Mouse (Mus musculus) embryonic facial prominence, embryonic 13.5 days (tissue): ENCODE data around the gene Mdga1. TPM values are rescaled to one million over a fixed set of nuclear protein-coding genes. Genes with fewer than 3 reads are reported as not detected.

ENCODE experiments used
- ATAC-seq: fragments of 200-750 bp; cut with Nextera tagmentation; 2 replicates; pipeline ENCODE4 v1.8.0; 2017; ENCODE audit warnings: low read depth; ENCODE audit not compliant: insufficient number of reproducible peaks, insufficient read depth, low FRiP score, low TSS enrichment
- H3K27ac ChIP-seq: fragments of 300-500 bp; sonication (generic); 2 replicates; pipeline ENCODE4 v1.5.1; 2015; ENCODE audit warnings: moderate library complexity, mild to moderate bottlenecking, inconsistent platforms
- H3K27me3 ChIP-seq: fragments of 300-500 bp; sonication (generic); 2 replicates; pipeline ENCODE4 v1.6.1; 2015; ENCODE audit warnings: mild to moderate bottlenecking, inconsistent platforms
- H3K36me3 ChIP-seq: fragments of 300-500 bp; sonication (generic); 2 replicates; pipeline ENCODE4 v1.6.1; 2015; ENCODE audit warnings: mild to moderate bottlenecking, inconsistent platforms
- H3K4me1 ChIP-seq: fragments of 300-500 bp; sonication (generic); 2 replicates; pipeline ENCODE4 v1.6.1; 2015; ENCODE audit warnings: inconsistent platforms
- H3K4me2 ChIP-seq: fragments of 300-500 bp; sonication (generic); 2 replicates; pipeline ENCODE4 v1.6.1; 2015; ENCODE audit warnings: moderate library complexity, mild to moderate bottlenecking, inconsistent platforms
- H3K4me3 ChIP-seq: fragments of 300-500 bp; sonication (generic); 2 replicates; pipeline ENCODE4 v1.5.1; 2015; ENCODE audit warnings: mild to moderate bottlenecking, inconsistent platforms
- H3K9ac ChIP-seq: fragments of 300-500 bp; sonication (generic); 2 replicates; pipeline ENCODE4 v1.6.1; 2015; ENCODE audit warnings: mild to moderate bottlenecking, inconsistent platforms
- H3K9me3 ChIP-seq: fragments of 300-500 bp; sonication (generic); 2 replicates; pipeline ENCODE4 v1.6.1; 2016; ENCODE audit warnings: inconsistent platforms
- WGBS: fragments of 180-500 bp; shearing (Covaris S2); methylation state at CpG from one replicate; pipeline ENCODE4 v1.1.7; 2015; ENCODE audit warnings: mixed read lengths; 5-methylcytosine and 5-hydroxymethylcytosine counted together
- polyA plus RNA-seq: library from polyadenylated mRNA; unstranded; fragments of >200 nt; fragmentation: Nextera tagmentation; extraction: Ambion mirVana; gene quantifications from 2 replicates; pipeline ENCODE4 v1.2.1, GENCODE M21; 2015

Gene Mdga1
- polyA plus RNA-seq, 1 experiment from 2014 or later: 3.0 TPM

DNA sequence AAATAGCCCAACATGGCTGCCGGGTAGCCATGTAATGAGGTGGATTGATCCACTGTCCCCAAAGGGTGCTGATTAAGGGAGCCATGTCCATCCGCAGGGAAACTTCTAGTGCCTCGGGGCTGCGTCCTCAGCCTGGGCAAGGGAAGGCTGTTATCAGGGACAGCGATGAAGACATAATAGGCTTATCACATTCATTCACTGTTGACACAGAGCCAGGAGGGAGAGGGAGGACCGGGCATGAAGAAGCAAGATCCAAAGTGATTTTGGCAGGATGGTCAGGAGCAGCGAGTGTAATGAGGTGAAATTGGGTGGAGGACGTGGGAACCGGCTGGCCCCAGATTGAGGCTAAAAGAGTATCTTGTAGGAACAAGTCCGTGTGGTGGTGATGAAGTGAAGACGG, 25.5 kb downstream of the Mdga1 start:
- H3K27me3 ChIP-seq: peaks cover 6% of the 10 kb centered on the region; the same call in 1 of the 2 replicates
- no peaks in the 10 kb centered on the region for H3K4me1 ChIP-seq
- H3K4me3 ChIP-seq: no peak overlapping the region
- H3K4me2 ChIP-seq: no peak overlapping the region
- H3K36me3 ChIP-seq: no peaks in the 10 kb centered on the region
- WGBS: 81% methylated on average over 11 of the region's 11 CpGs
- ATAC-seq: no peak
- H3K27ac ChIP-seq: no peak overlapping the region
- H3K9me3 ChIP-seq: no peaks in the 10 kb centered on the region
- H3K9ac ChIP-seq: no peak overlapping the region

DNA sequence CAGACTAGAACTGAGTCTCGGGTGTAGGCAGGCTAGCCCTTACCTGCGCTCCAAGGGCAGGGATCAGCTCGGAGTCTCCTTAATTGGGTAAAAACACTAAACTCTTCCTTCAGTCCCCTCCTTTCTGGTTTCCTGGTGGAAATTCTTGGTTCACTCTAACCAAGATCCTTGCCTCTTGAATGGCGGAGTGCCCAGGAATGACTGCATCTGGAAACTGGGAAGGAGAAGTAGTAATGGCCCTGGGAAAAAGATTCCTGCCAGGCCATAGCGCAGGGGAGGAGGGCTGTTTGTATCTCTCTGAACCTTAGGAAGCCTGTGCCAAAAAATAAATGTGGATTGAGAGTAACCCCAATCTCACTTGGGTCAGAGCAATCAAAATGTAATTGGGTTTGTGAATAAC, 30.9 kb downstream of the Mdga1 start:
- 84% methylated on average over 5 of the region's 5 CpGs for WGBS
- Histone ChIP-seq H3K4me1 (no peaks in the 10 kb centered on the region), H3K9me3 (no peaks in the 10 kb centered on the region), H3K27me3 (no peaks in the 10 kb centered on the region), H3K4me3 (no peak overlapping the region), H3K27ac (no peak overlapping the region), H3K9ac (no peak overlapping the region), H3K36me3 (no peaks in the 10 kb centered on the region), H3K4me2 (no peak overlapping the region)
- ATAC-seq: no peak

DNA sequence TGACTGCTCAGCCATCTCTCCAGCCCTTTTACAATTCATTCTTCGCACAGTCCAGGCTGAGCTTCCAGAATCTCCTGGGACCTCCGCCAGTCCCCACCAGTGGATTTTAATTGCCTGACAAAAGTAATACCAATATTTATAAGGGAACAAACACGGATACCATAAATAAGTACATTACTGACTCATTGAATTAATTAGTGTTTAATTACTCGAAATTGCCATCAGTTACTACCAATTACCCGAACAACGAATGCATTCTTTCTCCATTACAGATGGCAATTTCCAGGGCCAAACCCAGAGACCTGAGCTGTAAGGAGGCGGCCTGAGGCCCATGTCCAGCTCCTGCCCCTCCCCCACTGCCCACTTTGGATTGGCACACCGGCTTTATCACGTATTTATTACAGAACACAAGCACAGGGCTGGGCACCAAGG, 32.5 kb downstream of the Mdga1 start:
- Histone ChIP-seq H3K9me3 (no peaks in the 10 kb centered on the region), H3K27ac (no peak overlapping the region), H3K4me3 (no peak overlapping the region), H3K9ac (no peak overlapping the region), H3K4me2 (no peak overlapping the region), H3K4me1 (no peaks in the 10 kb centered on the region), H3K27me3 (no peaks in the 10 kb centered on the region), H3K36me3 (no peaks in the 10 kb centered on the region)
- ATAC-seq: no peak
- WGBS: 72% methylated on average over 9 of the region's 9 CpGs

DNA sequence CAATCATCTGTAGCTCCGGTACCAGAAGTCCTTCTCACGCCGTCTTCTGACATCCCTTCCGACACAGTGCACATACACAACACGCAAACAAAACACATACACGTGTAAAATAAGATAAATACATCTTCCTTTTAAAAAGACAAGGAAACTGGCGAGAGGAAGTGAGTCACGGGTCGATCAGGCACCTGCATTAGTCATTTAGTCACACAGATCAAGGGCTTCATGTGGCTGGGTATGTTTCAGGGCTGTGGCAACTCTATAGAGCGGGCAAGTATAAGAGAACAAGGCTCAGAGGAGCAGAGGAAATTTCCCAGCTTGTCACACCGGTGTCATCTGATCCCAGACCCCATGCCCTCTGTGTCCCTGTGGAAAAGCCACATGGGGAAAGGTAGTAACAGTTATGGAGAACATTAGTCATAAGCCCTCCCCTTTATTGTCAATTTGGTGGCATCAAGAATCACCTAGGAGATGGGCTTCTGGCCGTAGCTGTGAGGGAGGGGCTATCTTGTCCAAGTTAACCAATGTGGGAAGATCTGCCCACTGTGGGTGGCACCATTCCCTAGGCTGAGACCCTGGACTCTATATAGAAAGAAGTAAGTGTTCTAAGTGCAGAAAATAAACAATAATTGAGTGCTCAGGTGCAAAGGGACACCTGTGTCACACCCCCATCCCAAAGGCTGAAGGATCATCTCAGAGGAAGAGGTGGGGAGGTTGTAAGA, 35.6 kb downstream of the Mdga1 start:
- no peaks in the 10 kb centered on the region for H3K9me3 ChIP-seq
- WGBS: 88% methylated on average over 12 of the region's 12 CpGs
- no peak overlapping the region for H3K4me2 ChIP-seq
- peaks cover 7% of the 10 kb centered on the region for H3K27me3 ChIP-seq
- no peaks in the 10 kb centered on the region for H3K4me1 ChIP-seq
- H3K36me3 ChIP-seq: no peaks in the 10 kb centered on the region
- ATAC-seq: no peak
- H3K27ac ChIP-seq: no peak overlapping the region
- H3K4me3 ChIP-seq: no peak overlapping the region
- no peak overlapping the region for H3K9ac ChIP-seq

DNA sequence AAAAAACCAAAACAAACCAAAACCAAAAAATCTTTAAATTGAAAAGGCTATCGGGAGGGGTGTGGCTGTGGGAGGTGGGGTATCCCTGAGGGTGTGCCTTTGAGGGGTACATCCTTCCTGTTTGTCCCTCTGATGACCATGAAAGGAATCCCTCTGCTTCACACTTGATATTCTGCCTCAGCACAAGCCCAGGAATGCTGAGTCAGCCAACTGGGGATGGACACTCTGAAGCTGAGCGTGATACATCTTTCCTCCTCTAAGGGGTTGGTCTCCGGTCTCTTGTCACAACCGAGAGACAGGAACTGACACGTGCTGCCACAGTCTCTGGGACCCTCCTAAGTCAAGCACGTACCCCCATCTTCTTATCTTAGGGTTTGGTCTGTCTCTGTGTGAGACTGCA, 37.1 kb downstream of the Mdga1 start:
- H3K27ac ChIP-seq: no peak overlapping the region
- no peaks in the 10 kb centered on the region for H3K9me3 ChIP-seq
- ATAC-seq: no peak
- no peak overlapping the region for H3K9ac ChIP-seq
- no peak overlapping the region for H3K4me3 ChIP-seq
- H3K4me1 ChIP-seq: 0 out of 2 replicates have a peak, but pooled peaks cover 3% of the 10 kb centered on the region
- WGBS: 87% methylated on average over 6 of the region's 6 CpGs
- H3K27me3 ChIP-seq: peaks cover 7% of the 10 kb centered on the region
- H3K36me3 ChIP-seq: no peaks in the 10 kb centered on the region
- H3K4me2 ChIP-seq: no peak overlapping the region

DNA sequence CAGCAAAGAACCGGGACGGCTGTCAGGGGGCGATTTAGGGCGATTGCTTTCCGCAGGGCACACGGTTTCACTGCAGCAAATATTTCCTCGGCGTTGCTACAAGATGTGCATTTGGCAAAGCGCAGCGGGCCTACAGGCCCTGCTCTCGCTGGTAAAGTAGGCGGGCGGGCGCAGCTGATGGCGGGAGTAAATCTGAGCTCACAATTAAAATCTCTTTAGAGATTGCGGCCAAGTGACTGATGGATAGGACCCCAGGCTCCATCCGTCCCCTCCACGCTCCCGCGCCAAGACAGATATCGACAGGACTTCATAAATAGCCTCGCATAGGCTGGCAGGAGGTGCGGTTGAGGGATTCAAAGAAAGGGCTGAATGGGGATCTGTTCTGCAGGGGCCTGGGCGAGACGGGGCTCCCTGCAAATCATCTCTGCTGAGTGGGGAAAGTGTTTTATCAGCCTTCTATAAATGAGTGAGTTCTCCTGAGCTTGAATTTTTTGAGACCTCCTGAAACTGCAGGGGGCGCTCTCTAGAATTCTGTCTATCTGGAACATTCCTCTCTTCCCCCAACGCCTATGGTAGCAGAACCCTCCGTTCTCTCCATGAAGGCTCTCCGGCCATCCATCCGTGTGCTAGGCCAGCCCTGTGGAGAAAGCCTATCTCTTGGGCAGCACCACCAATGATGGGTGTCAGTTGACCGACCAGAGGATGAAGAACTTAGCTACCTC, 38.5 kb downstream of the Mdga1 start:
- ATAC-seq: no peak
- H3K4me2 ChIP-seq: no peak overlapping the region
- 85% methylated on average over 31 of the region's 31 CpGs for WGBS
- peaks cover 7% of the 10 kb centered on the region for H3K27me3 ChIP-seq
- no peak overlapping the region for H3K9ac ChIP-seq
- 0 out of 2 replicates have a peak, but pooled peaks cover 3% of the 10 kb centered on the region for H3K4me1 ChIP-seq
- H3K27ac ChIP-seq: no peak overlapping the region
- H3K4me3 ChIP-seq: no peak overlapping the region
- no peaks in the 10 kb centered on the region for H3K36me3 ChIP-seq
- H3K9me3 ChIP-seq: no peaks in the 10 kb centered on the region

DNA sequence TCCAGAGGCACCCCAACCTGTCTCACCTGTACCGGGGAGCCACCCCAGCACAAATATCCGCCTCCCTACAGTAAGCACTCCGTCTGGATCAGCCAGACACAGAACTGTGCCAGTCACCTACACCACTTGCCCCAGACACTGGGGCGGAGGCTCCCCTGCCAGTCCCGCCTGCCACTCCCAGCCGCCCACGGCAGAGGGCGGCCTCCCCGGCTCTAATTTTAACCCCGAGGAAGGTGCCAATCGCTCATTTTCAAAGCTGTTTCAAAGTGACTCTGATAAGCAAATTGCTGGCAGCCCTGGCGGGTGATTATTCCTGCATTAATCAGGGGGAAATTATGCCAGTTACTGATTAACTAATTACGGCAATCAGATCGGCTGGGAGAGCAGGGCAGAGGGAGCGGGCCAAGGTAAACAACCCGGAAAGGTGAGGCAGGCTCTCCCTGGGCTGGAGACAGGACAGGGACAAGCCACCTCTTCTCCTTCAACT, 41.1 kb downstream of the Mdga1 start:
- H3K27me3 ChIP-seq: peaks cover 7% of the 10 kb centered on the region
- WGBS: 44% methylated on average over 16 of the region's 16 CpGs
- no peak overlapping the region for H3K9ac ChIP-seq
- H3K4me1 ChIP-seq: 0 out of 2 replicates have a peak, but pooled peaks cover 3% of the 10 kb centered on the region
- H3K4me3 ChIP-seq: no peak overlapping the region
- H3K36me3 ChIP-seq: no peaks in the 10 kb centered on the region
- no peak overlapping the region for H3K4me2 ChIP-seq
- no peak for ATAC-seq
- H3K27ac ChIP-seq: no peak overlapping the region
- no peaks in the 10 kb centered on the region for H3K9me3 ChIP-seq

DNA sequence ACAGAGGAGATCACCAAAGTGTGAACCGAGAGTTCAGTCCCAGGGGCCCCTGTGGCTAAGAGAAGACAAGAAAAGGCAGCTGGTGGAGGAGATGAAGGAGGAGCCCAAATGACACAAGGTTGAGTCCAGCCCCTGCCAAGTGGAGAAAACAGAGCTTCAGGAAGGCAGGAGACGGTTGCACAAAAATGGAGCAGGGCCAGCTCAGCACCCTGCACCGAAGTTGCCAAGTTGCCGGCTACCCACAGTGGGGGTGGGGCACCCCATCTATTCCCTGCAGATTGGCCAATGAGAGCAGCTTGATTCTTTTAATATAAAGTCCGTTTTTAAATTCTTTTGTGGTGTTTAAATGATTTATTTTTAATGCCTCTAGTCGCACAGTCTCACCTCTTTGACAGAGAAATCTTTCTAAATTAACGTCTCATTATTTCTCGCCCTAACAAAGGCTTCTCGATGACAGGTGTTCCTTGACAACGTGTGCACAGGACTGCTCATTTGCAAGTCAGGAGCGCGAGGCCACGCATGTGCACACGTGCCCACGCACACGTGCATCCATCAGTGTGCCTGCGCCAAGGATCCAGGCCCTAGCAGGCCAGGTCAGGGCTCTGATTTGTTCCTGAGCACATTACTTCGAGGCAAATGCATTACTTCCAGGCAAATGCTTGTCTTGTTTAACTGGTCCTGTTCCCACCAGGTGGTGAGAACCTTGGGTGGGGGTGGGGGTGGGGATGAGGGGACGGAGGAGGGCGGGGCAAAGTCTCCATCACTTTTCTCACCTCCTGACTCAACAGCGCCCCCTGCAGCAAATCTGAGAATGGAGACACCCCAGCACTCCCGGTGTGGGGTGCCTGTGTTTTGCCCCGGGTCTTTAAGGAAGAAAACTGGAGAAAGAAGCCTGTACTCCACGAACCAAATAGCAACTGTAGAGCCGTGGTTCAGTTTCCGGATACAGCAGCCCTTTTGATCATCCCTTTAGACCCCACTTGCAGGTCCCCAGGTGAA, 44.0 kb downstream of the Mdga1 start:
- peaks cover 8% of the 10 kb centered on the region for H3K4me1 ChIP-seq
- no peaks in the 10 kb centered on the region for H3K36me3 ChIP-seq
- no peak overlapping the region for H3K4me2 ChIP-seq
- no peaks in the 10 kb centered on the region for H3K9me3 ChIP-seq
- 68% methylated on average over 26 of the region's 26 CpGs for WGBS
- H3K4me3 ChIP-seq: no peak overlapping the region
- no peak for ATAC-seq
- no peak overlapping the region for H3K27ac ChIP-seq
- H3K27me3 ChIP-seq: peaks cover 11% of the 10 kb centered on the region
- H3K9ac ChIP-seq: no peak overlapping the region

DNA sequence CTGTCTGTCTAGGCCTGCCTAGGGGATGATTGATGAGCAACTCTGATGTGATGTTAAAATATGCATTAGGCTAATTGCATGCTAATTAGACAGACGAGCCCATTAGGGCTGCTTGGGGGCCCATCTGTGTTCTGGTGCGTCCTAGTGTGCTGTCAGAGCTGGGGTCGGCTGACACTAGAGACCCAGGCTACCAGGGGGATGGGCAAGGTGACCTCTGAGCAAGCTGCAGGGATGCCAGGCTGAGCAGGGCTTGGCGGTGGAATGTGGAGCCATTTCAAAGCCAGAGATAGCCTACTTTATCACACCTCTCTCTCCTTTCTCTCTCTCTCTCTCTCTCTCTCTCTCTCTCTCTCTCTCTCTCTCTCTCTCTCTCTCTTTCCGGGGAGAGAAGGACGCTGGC, 49.8 kb downstream of the Mdga1 start:
- H3K9ac ChIP-seq: no peak overlapping the region
- no peak overlapping the region for H3K27ac ChIP-seq
- whole genome bisulfite sequencing: 40% methylated on average over 6 of the region's 6 CpGs
- H3K4me3 ChIP-seq: no peak overlapping the region
- H3K9me3 ChIP-seq: no peaks in the 10 kb centered on the region
- H3K27me3 ChIP-seq: peaks cover 4% of the 10 kb centered on the region; the same call in 1 of the 2 replicates
- H3K4me1 ChIP-seq: peaks cover 26% of the 10 kb centered on the region
- no peak for ATAC-seq
- H3K36me3 ChIP-seq: no peaks in the 10 kb centered on the region
- no peak overlapping the region for H3K4me2 ChIP-seq

DNA sequence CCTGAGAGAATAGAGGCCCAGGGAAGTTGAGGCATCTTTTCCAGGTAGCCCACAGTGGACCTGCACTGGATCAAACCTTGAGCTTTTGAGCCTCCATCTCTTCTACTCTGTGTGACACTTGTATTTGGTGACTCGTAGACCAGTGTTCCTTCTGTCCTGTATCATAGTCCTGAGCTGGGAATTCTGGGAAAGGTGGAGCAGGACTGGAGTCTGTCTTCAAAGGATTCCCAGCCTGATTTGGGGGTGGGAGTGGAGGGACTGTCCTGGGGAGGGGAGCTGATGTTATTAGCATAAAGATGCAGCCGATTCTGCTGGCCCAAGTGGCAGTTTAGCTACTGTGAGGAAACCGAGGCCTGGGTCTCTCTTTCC, 50.4 kb downstream of the Mdga1 start:
- no peak overlapping the region for H3K9ac ChIP-seq
- H3K4me1 ChIP-seq: peaks cover 26% of the 10 kb centered on the region
- peaks cover 4% of the 10 kb centered on the region; the same call in 1 of the 2 replicates for H3K27me3 ChIP-seq
- no peaks in the 10 kb centered on the region for H3K9me3 ChIP-seq
- H3K27ac ChIP-seq: no peak overlapping the region
- ATAC-seq: no peak
- no peak overlapping the region for H3K4me3 ChIP-seq
- H3K36me3 ChIP-seq: no peaks in the 10 kb centered on the region
- WGBS: 79% methylated on average over 3 of the region's 3 CpGs
- H3K4me2 ChIP-seq: no peak overlapping the region

DNA sequence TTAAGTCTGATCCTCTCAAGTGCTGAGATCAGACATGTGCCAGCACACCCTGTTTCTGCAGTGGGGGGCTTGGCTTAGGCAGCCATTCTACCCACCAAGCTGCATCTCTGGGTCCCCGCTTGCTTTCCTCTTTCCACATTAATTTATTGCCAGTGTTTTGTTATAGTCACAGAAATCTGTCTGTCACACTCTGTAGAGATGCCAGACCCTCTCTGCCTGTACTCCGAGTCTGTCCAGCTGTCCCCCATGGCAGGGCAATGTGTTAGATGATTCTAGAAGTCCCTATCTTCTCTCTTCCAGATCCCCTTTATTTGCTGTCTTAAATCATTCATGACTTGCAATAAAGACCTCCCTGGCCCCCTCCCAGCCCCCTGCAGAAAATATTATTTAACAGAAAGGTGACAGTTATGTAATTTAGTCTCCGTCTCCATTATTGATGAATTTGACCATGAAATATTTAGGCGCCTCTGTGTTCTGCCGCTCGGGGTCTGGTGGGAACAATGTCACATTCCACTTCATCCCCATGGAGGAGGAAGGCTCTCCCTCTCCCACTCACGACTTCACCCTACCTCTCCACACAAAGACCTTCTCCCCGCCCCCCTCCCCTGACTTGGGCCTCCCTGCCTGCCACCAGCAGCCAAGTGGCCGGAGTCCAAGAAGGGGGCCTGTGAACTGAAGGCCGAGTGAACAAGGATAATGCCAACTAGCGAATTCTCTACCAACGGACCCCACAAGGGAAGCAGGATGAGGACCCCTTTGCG, 50.9 kb downstream of the Mdga1 start:
- no peak overlapping the region for H3K9ac ChIP-seq
- no peak for ATAC-seq
- no peak overlapping the region for H3K4me3 ChIP-seq
- H3K36me3 ChIP-seq: no peaks in the 10 kb centered on the region
- no peaks in the 10 kb centered on the region for H3K9me3 ChIP-seq
- H3K4me1 ChIP-seq: peaks cover 26% of the 10 kb centered on the region
- H3K4me2 ChIP-seq: no peak overlapping the region
- WGBS: 80% methylated on average over 13 of the region's 13 CpGs
- H3K27me3 ChIP-seq: peaks cover 4% of the 10 kb centered on the region; the same call in 1 of the 2 replicates
- H3K27ac ChIP-seq: no peak overlapping the region
